Mouse (Mus musculus): ENCODE measurements around the gene Pdzrn3.

Pdzrn3 gene

GRCm38 (mm10) chr6:101291944-101292343 is 85.8 kb downstream of the Pdzrn3 start:
- in situ Hi-C loops (cut with MboI, MseI): no loop called here

GRCm38 (mm10) chr6:101290160-101290559 is 87.5 kb downstream of the Pdzrn3 start:
- in situ Hi-C loops (cut with MboI, MseI): no loop called here

GRCm38 (mm10) chr6:101289428-101289827 is 88.3 kb downstream of the Pdzrn3 start:
- in situ Hi-C loops (cut with MboI, MseI): no loop called here

GRCm38 (mm10) chr6:101287566-101288173 is 90.0 kb downstream of the Pdzrn3 start:
- in situ Hi-C loops (cut with MboI, MseI): no loop called here

- in situ Hi-C loops (cut with MboI, MseI): no loop called here
Measured at GRCm38 (mm10) chr6:101287077-101287476, 90.6 kb downstream of the Pdzrn3 start.

- in situ Hi-C loops (cut with MboI, MseI): no loop called here
Measured at GRCm38 (mm10) chr6:101284368-101284955, 93.2 kb downstream of the Pdzrn3 start.

GRCm38 (mm10) chr6:101283891-101284290 is 93.8 kb downstream of the Pdzrn3 start:
- in situ Hi-C loops (cut with MboI, MseI): no loop called here

GRCm38 (mm10) chr6:101281644-101282043 is 96.1 kb downstream of the Pdzrn3 start:
- in situ Hi-C loops (cut with MboI, MseI): no loop called here

- in situ Hi-C loops (cut with MboI, MseI): no loop called here
Measured at GRCm38 (mm10) chr6:101280811-101281218, 96.9 kb downstream of the Pdzrn3 start.

- in situ Hi-C loops (cut with MboI, MseI): no loop called here
Measured at GRCm38 (mm10) chr6:101278286-101278932, 99.3 kb downstream of the Pdzrn3 start.

- in situ Hi-C loops (cut with MboI, MseI): no loop called here
Measured at GRCm38 (mm10) chr6:101276261-101276660, 101.4 kb downstream of the Pdzrn3 start.

- in situ Hi-C loops (cut with MboI, MseI): no loop called here
Measured at GRCm38 (mm10) chr6:101275806-101276205, 101.9 kb downstream of the Pdzrn3 start.

- in situ Hi-C loops (cut with MboI, MseI): no loop called here
Measured at GRCm38 (mm10) chr6:101274846-101275245, 102.9 kb downstream of the Pdzrn3 start.

GRCm38 (mm10) chr6:101272256-101272655 is 105.4 kb downstream of the Pdzrn3 start:
- in situ Hi-C loops (cut with MboI, MseI): no loop called here

GRCm38 (mm10) chr6:101271378-101272135 is 106.1 kb downstream of the Pdzrn3 start:
- in situ Hi-C loops (cut with MboI, MseI): no loop called here

GRCm38 (mm10) chr6:101270095-101270826 is 107.4 kb downstream of the Pdzrn3 start:
- in situ Hi-C loops (cut with MboI, MseI): no loop called here

GRCm38 (mm10) chr6:101269335-101270094 is 108.2 kb downstream of the Pdzrn3 start:
- in situ Hi-C loops (cut with MboI, MseI): no loop called here

GRCm38 (mm10) chr6:101268266-101268665 is 109.4 kb downstream of the Pdzrn3 start:
- in situ Hi-C loops (cut with MboI, MseI): no loop called here

GRCm38 (mm10) chr6:101266787-101267186 is 110.9 kb downstream of the Pdzrn3 start:
- in situ Hi-C loops (cut with MboI, MseI): no loop called here

GRCm38 (mm10) chr6:101263544-101263943 is 114.2 kb downstream of the Pdzrn3 start:
- in situ Hi-C loops (cut with MboI, MseI): loop anchor here (5.0 kb wide), 1 partner anchor 376 kb away; no protein-coding TSS in a partner anchor

- in situ Hi-C loops (cut with MboI, MseI): loop anchor here (5.0 kb wide), 1 partner anchor 374 kb away; no protein-coding TSS in a partner anchor
Measured at GRCm38 (mm10) chr6:101261513-101261912, 116.2 kb downstream of the Pdzrn3 start.

All from T-helper 2 cell (primary cell).